In the genomic region with DNA sequence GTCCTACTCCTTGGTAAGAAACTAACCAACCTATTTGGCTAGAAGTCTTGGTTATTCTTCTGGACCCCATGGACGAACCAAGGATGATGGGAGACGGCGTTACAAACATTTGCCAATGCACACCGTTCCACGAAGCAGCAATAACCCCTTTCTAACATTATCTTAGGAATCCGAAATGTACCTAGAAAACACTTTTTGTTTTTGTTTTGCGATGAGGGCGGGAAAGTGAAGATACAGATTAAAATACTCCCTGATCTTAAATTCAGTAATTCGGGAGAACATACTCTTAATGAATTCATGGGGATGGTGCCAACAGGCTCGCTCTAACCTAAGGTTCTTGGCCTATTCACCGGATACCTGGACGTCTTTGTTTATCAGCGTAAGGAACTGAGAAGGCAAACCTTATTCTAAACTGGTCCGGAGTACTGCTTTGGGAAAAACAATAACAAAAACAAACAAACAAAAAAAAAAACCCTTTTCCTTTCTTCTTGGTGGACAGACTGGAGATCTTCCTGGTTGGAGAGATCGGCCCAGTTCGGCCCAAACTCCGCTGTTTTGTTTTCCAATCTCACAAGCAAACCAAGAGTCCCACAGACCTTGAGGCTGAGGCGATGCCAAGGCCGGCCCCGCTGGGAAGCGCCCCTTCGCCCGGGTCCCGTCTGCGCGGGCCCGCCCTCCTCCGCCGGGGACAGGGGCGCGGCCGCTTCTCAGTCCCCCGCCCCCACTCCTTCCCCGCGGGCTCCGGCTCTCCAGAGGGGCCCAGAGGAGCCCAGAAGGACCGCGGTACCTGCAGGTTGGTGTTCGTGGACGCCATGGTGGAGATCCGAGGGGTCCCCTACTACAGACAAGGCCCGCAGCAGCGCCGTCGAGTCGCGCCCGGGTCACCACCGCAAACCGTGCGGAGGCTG, we compare ENCODE assay signal across 7 mouse cellular contexts. TPM values are rescaled to one million over a fixed set of nuclear protein-coding genes. Genes with fewer than 3 reads are reported as not detected.
DNase-seq lines count a peak whose midpoint lies in the region; ATAC-seq lines count a peak whose summit lies in the region.

No protein-coding gene starts in this region.

- H3K27me3 ChIP-seq in kidney, embryonic 16.5 days (ENCODE audit: insufficient read depth, low read length) = no peaks in the 10 kb centered on the region

- peak overlapping the region; percentile 95 for H3K9ac ChIP-seq in kidney, embryonic 16.5 days (replicated peaks; ENCODE audit: low read length)

- peak overlapping the region; percentile 97 for H3K27ac ChIP-seq in kidney, embryonic 16.5 days (ENCODE audit: low read length)

- 2% methylated on average over 48 of the region's 51 CpGs for WGBS in kidney, embryonic 16.5 days

- H3K4me1 ChIP-seq in kidney, embryonic 16.5 days (ENCODE audit: insufficient read depth, low read length) = peaks cover 7% of the 10 kb centered on the region; the same call in 1 of the 2 replicates

- H3K9me3 ChIP-seq in kidney, embryonic 16.5 days (ENCODE audit: low read length) = no peaks in the 10 kb centered on the region

- H3K4me3 ChIP-seq in kidney, embryonic 16.5 days (ENCODE audit: low read length) = peak overlapping the region; percentile 99

- ATAC-seq in kidney, embryonic 16.5 days (ENCODE audit: low FRiP score, low TSS enrichment) = peak; percentile 93

- peak; percentile 53 for DNase-seq in urinary bladder, postnatal 14 days (ENCODE audit: low spot score)
- DNase-seq in urinary bladder, postnatal 10 days (ENCODE audit: low spot score) = no peak
- DNase-seq in c-Kit-positive CD71-negative TER-119-negative erythroid progenitor cells, embryonic 14.5 days (ENCODE audit: low read depth) = peak; percentile 34
- DNase-seq in gastrocnemius, postnatal 14 days = peak; percentile 67
- DNase-seq in lung, postnatal 36 days = peak; percentile 33
- no peak for DNase-seq in frontal cortex, postnatal 10 days (ENCODE audit: low spot score in 2 of 2)

- H3K4me2 ChIP-seq in kidney, embryonic 16.5 days (replicated peaks; ENCODE audit: low read depth, low read length) = peak overlapping the region; percentile 72

- H3K36me3 ChIP-seq in kidney, embryonic 16.5 days (ENCODE audit: insufficient read depth, low read length) = no peaks in the 10 kb centered on the region

- intact Hi-C loops in gastrocnemius, postnatal 14 days (cut with DNase I; ENCODE audit: low total_unique reads) = loop anchor here (5.0 kb wide), 1 partner anchor 34 kb away; no protein-coding TSS in a partner anchor

RNA-seq across cellular contexts. Expression of gene Vps4b, which starts 0.6 kb away (rescaled TPM):
- total RNA-seq in gastrocnemius, postnatal 14 days (2021) = 10 to 100 TPM; 21.7 to 24.0 TPM
- 74.1 and 79.0 TPM in 2 replicates for polyA plus RNA-seq in kidney, embryonic 16.5 days (2015; fragmentation: Nextera tagmentation; extraction: Ambion mirVana)

RNA-seq across cellular contexts. Expression of gene Kdsr, which starts 36.4 kb away (rescaled TPM):
- 1 to 10 TPM; 4.5 to 5.9 TPM for total RNA-seq in gastrocnemius, postnatal 14 days (2021)
- 14.7 and 16.3 TPM in 2 replicates for polyA plus RNA-seq in kidney, embryonic 16.5 days (2015; fragmentation: Nextera tagmentation; extraction: Ambion mirVana)

Comparison
In these comparisons a context has a peak if more than half of its experiments do, and no peak if none do; other contexts are left out.
1. DNase-seq: peak in urinary bladder, postnatal 14 days (single experiment), c-Kit-positive CD71-negative TER-119-negative erythroid progenitor cells, embryonic 14.5 days (single experiment), gastrocnemius, postnatal 14 days (single experiment) and lung, postnatal 36 days (single experiment); none in urinary bladder, postnatal 10 days (single experiment) and frontal cortex, postnatal 10 days (0 of 2).